ENCODE assay signal across 8 mouse cellular contexts in the genomic region with DNA sequence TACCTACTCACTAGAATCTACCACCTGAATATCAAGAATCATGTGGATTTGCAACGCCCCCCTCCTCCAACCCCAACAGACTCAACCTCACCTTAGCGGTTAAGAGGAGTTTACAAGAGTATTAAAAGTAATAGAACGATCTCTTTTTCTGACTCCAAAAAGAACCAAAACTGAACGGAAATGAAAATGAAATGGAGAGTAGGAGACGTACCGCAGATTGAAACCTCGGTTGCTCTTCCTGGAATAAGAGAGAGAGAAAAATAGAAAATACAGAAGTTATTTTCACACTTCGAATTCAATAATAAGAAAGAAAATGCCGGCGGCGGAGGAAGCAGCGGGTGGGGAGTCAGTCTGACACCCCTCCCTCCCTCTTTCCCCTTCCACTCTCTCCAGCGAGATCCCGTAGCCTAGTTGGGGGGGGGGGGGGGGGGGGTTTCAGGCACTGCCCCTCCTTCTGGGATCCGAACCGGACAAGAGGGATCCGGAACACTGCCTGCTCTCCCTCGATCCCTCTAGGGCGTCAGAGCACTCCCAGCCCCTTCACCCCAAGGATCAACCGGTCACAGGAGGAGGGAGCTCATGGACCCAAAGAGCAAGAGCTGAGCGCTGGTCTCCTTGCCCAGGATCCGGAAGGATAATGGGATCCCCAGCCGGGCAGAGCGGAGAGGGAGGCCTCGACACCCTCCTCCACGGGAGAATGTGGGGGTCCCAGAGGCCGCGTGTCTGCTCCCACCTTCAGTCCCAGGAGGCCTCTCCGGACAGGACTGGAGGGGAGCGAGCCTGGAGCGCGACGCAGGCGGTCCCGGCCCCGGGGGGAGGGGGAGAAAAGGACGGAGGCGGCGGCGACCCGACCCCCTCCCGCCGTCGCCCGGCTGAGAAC. TPM values are rescaled to one million over a fixed set of nuclear protein-coding genes. Genes with fewer than 3 reads are reported as not detected.
DNase-seq lines count a peak whose midpoint lies in the region; ATAC-seq and TF ChIP-seq lines count a peak whose summit lies in the region.

No protein-coding gene starts in this region.

- no peak for TF ChIP-seq CTCF in bone marrow, adult 2 months (IDR thresholded peaks at IDR 0.05; ENCODE audit: control insufficient read depth, insufficient read depth, low read length)

- H3K9ac ChIP-seq in heart, embryonic 13.5 days = peak overlapping the region; percentile 96
- peak overlapping the region; percentile 97 for H3K9ac ChIP-seq in liver, embryonic 15.5 days
- peak overlapping the region; percentile 88 for H3K9ac ChIP-seq in stomach, embryonic 15.5 days

- WGBS in heart, embryonic 13.5 days = 5% methylated on average over 38 of the region's 45 CpGs
- WGBS in bone marrow, adult 2 months = under 1% methylated on average over 44 of the region's 45 CpGs
- 5% methylated on average over 44 of the region's 45 CpGs for WGBS in hindbrain, embryonic 10.5 days
- 2% methylated on average over 45 of the region's 45 CpGs for WGBS in liver, embryonic 15.5 days (ENCODE audit: insufficient replicate concordance)
- WGBS in stomach, embryonic 15.5 days = 6% methylated on average over 31 of the region's 45 CpGs

- H3K36me3 ChIP-seq in heart, embryonic 13.5 days = peaks cover 39% of the 10 kb centered on the region
- peaks cover 38% of the 10 kb centered on the region for H3K36me3 ChIP-seq in hindbrain, embryonic 10.5 days
- H3K36me3 ChIP-seq in liver, embryonic 15.5 days (replicated peaks) = peaks cover 29% of the 10 kb centered on the region
- H3K36me3 ChIP-seq in stomach, embryonic 15.5 days = 0 out of 2 replicates have a peak, but pooled peaks cover 9% of the 10 kb centered on the region

- H3K27me3 ChIP-seq in heart, embryonic 13.5 days (replicated peaks) = no peaks in the 10 kb centered on the region
- H3K27me3 ChIP-seq in hindbrain, embryonic 10.5 days (ENCODE audit: insufficient read depth, poor library complexity, severe bottlenecking) = no peaks in the 10 kb centered on the region
- H3K27me3 ChIP-seq in liver, embryonic 15.5 days = no peaks in the 10 kb centered on the region
- H3K27me3 ChIP-seq in stomach, embryonic 15.5 days (replicated peaks) = no peaks in the 10 kb centered on the region

- H3K4me1 ChIP-seq in heart, embryonic 13.5 days = peaks cover 10% of the 10 kb centered on the region
- no peaks in the 10 kb centered on the region; the same call in 1 of the 2 replicates for H3K4me1 ChIP-seq in bone marrow, adult 2 months (ENCODE audit: control insufficient read depth, insufficient read depth, low read length)
- H3K4me1 ChIP-seq in hindbrain, embryonic 10.5 days (replicated peaks) = peaks cover 35% of the 10 kb centered on the region
- peaks cover 48% of the 10 kb centered on the region for H3K4me1 ChIP-seq in liver, embryonic 15.5 days (replicated peaks)
- peaks cover 10% of the 10 kb centered on the region for H3K4me1 ChIP-seq in stomach, embryonic 15.5 days

- intact Hi-C loops in heart, postnatal 10 days (cut with DNase I) = no loop called here

- peak; percentile 9; the same call in 1 of the 2 replicates for ATAC-seq in heart, embryonic 13.5 days (ENCODE audit: extremely low read depth, insufficient number of reproducible peaks, low FRiP score, low TSS enrichment)
- ATAC-seq in liver, embryonic 15.5 days (ENCODE audit: insufficient read depth) = peak; percentile 2; the same call in 1 of the 2 replicates
- no peak for ATAC-seq in stomach, embryonic 15.5 days (ENCODE audit: insufficient read depth, low FRiP score, low read depth)

- peak overlapping the region; percentile 90 for H3K4me2 ChIP-seq in heart, embryonic 13.5 days
- peak overlapping the region; percentile 94 for H3K4me2 ChIP-seq in liver, embryonic 15.5 days
- peak overlapping the region; percentile 81 for H3K4me2 ChIP-seq in stomach, embryonic 15.5 days

- peak overlapping the region; percentile 98 for H3K4me3 ChIP-seq in heart, embryonic 13.5 days
- peak overlapping the region; percentile 97 for H3K4me3 ChIP-seq in bone marrow, adult 2 months (replicated peaks; ENCODE audit: control insufficient read depth, low read depth, low read length)
- H3K4me3 ChIP-seq in hindbrain, embryonic 10.5 days = peak overlapping the region; percentile 97
- H3K4me3 ChIP-seq in liver, embryonic 15.5 days (replicated peaks) = peak overlapping the region; percentile 93
- peak overlapping the region; percentile 85 for H3K4me3 ChIP-seq in stomach, embryonic 15.5 days (replicated peaks)

- TF ChIP-seq POLR2A in bone marrow, adult 2 months (IDR thresholded peaks at IDR 0.05; ENCODE audit: borderline replicate concordance, control insufficient read depth, low read depth, low read length) = no peak

- no peaks in the 10 kb centered on the region for H3K9me3 ChIP-seq in heart, embryonic 13.5 days
- H3K9me3 ChIP-seq in hindbrain, embryonic 10.5 days = no peaks in the 10 kb centered on the region
- no peaks in the 10 kb centered on the region for H3K9me3 ChIP-seq in liver, embryonic 15.5 days (replicated peaks)
- H3K9me3 ChIP-seq in stomach, embryonic 15.5 days = no peaks in the 10 kb centered on the region

- no peak for DNase-seq in heart, postnatal 10 days
- peak; percentile 39 for DNase-seq in CD4-positive helper T cell, adult 2 months (ENCODE audit: low read depth, low spot score)
- DNase-seq in hindbrain, embryonic 10.5 days (ENCODE audit: low spot score) = peak; percentile 36
- DNase-seq in urinary bladder, postnatal 4 days (ENCODE audit: low spot score in 2 of 2) = no peak

- H3K27ac ChIP-seq in heart, embryonic 13.5 days (replicated peaks) = peak overlapping the region; percentile 78
- H3K27ac ChIP-seq in bone marrow, adult 2 months (ENCODE audit: control insufficient read depth, insufficient read depth, low read depth, low read length, poor library complexity) = peak overlapping the region; percentile 91
- peak overlapping the region; percentile 90 for H3K27ac ChIP-seq in hindbrain, embryonic 10.5 days
- peak overlapping the region; percentile 88 for H3K27ac ChIP-seq in liver, embryonic 15.5 days (replicated peaks)
- H3K27ac ChIP-seq in stomach, embryonic 15.5 days = peak overlapping the region; percentile 51

RNA-seq across cellular contexts. Expression of a gene that starts 0.7 kb away (rescaled TPM):
- polyA plus RNA-seq in heart, embryonic 13.5 days (2015; fragmentation: Nextera tagmentation; extraction: Ambion mirVana) = 6.5 and 7.4 TPM in 2 replicates
- 10 to 100 TPM; 43.6 to 61.0 TPM for total RNA-seq in heart, postnatal 10 days (2021)
- polyA plus RNA-seq in bone marrow, adult 2 months (2011; ENCODE audit: insufficient read depth, insufficient read length, low replicate concordance, missing spikeins) = 102 and 151 TPM in 2 replicates
- 11.4 and 17.1 TPM in 2 replicates for polyA plus RNA-seq in hindbrain, embryonic 10.5 days (2016; fragmentation: Nextera tagmentation; extraction: Ambion mirVana)
- polyA plus RNA-seq in liver, embryonic 15.5 days (2015; fragmentation: Nextera tagmentation; extraction: Ambion mirVana) = 6.4 and 6.7 TPM in 2 replicates
- 12.9 and 13.0 TPM in 2 replicates for polyA plus RNA-seq in stomach, embryonic 15.5 days (2015; fragmentation: Nextera tagmentation; extraction: Ambion mirVana)

Comparison
In these comparisons a context has a peak if more than half of its experiments do, and no peak if none do; other contexts are left out.
1. DNase-seq: peak in CD4-positive helper T cell, adult 2 months (single experiment) and hindbrain, embryonic 10.5 days (single experiment); none in heart, postnatal 10 days (0 of 2) and urinary bladder, postnatal 4 days (0 of 2).
2. Peak in every context shown above with its lines, with median percentiles within 50 percentile points of each other: H3K27ac ChIP-seq, H3K4me2 ChIP-seq, H3K4me3 ChIP-seq and H3K9ac ChIP-seq.